Mouse (Mus musculus) frontal cortex, adult (tissue): ENCODE measurements at regions not wholly inside any gene's neighbourhood (a gene's known extent, or its start where the extent isn't known, plus 50 kb on each side); places are given as distances from the start of the nearest gene placed in this dataset.
A peak's percentile ranks its signal among the peaks of the same experiment; 100 is the strongest.

Experiments
- ATAC-seq: cut with Nextera tagmentation; 2 replicates; pipeline ENCODE4 v1.9.2; 2017; ENCODE audit warnings: mild to moderate bottlenecking, moderate library complexity, mixed read lengths; ENCODE audit not compliant: low TSS enrichment

DNA sequence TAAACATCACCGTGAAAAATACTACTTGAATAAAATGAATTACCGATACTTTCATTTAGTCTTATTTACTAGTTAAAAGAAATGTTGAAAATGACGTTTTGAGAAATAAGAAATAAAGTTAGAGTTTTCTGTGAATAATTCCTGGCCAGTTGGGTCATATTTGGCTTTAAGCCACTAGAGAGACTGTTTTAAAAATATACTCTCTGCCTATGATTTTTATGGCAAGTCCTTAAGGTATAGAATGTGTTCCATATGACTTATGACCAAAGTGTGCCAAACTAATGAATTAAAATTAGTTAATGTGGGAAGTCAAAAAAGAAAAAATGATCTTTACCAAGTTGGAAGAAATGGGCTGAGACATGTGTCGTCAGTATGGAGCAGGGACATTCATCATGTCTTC lies 354.2 kb upstream of the Col3a1 start:
- ATAC-seq: no peak

DNA sequence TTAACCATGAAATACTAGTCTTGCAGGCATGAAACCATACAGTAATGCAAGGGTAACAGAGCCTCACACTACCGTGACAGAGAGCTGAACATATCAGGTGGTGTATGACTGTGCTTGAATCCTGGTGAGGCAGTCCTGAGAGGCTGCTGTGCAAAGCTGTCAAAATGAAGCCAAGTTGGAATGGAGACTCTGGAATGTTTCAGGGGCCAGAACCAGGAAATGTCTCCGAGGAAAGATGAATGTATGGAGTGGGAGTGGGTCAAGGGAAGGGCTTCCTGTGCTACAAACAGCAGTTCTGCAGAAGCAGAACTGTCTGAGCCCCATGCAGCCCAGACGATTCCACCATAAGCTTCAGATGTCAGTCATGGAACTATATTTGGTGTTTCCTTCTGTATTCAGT lies 324.2 kb upstream of the Col3a1 start:
- ATAC-seq: no peak

DNA sequence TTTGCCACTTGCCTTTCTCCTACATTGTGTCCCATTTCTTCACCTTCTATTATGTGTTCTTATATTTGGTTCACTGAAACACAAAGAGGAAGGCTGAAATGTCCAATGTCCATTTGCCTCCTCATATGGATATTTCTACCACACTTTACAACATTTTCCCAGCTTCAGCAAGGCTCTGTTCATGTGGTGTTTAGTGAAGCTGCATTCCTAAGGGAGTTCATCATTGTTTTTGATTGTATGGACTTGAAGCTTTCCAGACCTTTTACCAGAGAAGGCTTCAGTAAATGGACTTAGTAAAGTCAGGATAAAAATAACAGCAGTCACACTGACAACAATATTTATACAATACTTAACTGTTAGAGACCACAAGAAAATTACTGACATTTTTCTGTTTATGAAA lies 290.8 kb upstream of the Col3a1 start:
- no peak for ATAC-seq

DNA sequence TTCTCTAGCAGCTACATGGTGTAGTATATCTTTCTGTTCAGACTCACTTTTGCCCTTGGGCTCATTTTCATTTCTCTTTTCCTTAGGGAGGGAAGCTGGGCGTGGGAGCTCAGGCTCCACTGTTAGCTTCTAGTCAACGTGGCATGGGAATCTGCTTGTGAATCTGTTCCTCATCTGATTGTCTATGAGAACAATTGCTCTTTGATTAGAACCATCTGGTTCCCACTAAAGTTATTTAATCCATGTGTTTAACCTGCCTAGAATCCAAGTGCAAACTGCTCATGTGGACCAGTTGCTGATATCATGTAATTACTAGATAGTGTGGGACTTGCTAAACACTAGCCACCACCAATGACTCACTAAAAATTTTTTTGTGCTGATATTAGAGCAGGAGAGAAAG lies 290.1 kb upstream of the Col3a1 start:
- ATAC-seq: no peak

DNA sequence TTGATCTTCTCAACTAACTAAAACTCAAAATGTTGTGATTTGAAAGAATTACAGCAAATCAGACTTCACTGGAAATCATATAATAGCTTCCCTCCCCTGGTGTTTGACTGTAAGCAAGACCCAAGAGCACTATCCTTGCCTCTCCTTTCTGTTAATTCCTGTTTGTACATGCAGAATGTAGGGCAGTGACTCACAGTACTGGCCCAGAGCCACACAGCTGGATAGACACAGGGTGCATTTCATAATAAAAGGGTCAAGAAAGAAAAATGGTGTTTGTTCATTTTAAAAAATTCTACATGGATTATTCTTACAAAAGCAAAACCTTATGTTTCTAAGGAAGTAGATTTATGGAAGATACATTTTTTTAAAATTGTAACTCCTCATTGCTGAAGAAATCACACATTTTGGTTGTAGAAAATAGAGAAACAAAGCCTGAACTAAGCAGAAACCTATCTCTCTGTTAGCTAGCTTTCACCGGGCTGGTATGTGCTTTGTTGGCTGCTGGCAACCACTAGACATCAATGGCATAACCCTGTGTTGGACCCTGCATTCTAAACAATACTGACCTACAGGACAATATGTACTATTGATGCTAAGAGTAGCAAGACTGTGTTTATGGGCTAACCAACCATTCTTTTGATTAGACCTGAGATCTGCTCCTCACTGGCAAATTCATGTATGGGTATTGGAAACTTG lies 289.0 kb upstream of the Col3a1 start:
- no peak for ATAC-seq

DNA sequence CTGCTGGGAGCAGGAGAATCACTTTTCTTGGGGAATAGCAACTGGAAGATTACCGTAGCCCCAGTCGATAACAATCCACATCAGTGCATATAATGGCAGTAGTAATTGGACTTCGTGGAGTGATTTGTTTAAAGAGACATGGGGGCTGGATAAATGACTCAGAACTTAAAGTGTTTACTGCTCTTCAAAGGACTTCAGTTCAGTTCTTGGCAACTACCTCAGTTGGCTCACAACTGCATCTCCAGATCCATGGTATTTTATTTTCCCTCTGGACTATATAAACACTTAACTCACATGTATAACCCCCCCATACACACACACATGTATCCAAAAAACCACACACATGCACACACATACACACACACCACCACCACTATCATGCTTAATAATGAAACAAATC lies 288.0 kb upstream of the Col3a1 start:
- no peak for ATAC-seq

DNA sequence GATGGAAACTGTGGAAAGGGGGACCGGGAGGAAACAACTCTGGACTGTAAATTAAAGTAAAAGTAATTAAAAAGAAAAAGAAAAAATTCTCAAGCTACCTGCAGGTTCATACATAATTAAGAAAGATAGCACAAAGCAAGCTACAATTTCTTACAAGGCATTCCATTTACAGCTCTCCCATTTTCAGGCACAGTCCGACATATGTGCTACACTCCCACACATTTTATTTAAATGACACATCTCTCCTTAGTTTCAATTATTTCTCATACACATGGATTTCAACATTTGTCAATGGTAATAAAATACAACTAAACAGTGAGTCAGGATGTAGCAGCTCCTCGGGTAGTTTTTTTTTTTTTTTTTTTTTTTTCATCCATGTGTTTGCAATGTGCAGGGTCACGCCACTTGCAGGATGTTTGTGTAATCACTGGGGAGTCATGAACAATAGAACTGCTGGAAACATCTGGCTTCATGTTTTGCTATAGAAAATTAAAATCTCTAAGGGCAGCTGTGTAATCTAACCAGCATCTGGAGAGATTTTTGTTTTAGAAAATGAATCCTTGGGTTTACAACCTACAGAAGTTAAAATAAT lies 279.8 kb upstream of the Col3a1 start:
- peak; percentile 97 for ATAC-seq

DNA sequence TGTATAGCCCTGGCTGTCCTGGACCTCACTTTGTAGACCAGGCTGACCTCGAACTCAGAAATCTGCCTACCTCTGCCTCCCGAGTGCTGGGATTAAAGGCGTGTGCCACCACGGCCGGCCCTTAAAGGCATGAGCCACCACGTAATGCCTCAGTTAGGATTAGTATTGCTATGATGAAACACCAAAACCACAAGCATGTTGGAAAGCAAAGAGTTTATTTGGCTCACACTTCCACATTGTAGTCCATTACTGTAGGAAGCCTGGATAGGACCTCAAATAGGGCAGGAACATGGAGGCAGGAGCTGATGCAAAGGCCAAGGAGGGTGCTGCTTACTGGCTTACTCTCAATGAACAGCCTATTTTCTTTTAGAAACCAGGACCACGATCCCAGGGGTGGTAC lies 278.0 kb upstream of the Col3a1 start:
- ATAC-seq: no peak

DNA sequence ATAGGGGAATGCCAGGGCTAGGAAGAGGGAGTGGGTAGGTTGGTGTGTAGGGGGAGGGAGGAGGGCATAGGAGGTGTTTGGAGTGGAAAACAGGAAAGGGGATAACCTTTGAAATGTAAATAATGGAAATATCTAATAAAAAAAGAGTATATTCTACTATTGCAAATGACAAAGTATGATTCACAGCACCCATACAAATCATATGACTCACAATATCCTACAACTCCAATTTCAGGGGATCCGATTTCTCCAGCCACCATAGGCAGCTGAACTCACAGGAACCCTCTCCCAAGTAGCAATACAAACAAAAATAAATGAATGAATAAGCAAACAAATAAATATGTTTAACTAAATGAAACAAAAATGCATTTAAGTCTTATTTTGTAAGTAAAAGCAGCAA lies 270.0 kb upstream of the Col3a1 start:
- ATAC-seq: no peak

DNA sequence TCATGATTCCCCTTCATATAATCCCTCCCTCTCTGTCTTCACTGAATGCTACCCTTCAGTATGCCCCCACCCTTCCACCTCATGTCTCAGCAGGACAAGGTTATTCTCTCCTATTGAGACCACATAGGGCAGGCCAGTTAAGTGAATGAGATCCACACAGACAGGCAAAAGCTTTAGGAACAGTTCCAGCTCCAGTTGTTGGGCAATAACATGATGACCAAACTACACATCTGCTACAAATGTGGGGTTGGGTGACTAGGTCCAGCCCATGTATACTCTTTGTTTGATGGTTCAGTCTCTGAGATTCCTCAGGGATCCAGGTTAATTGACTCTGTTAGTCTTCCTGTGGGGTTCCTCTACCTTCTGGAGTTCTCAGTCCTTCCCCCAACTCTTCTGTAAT lies 269.5 kb upstream of the Col3a1 start:
- no peak for ATAC-seq

DNA sequence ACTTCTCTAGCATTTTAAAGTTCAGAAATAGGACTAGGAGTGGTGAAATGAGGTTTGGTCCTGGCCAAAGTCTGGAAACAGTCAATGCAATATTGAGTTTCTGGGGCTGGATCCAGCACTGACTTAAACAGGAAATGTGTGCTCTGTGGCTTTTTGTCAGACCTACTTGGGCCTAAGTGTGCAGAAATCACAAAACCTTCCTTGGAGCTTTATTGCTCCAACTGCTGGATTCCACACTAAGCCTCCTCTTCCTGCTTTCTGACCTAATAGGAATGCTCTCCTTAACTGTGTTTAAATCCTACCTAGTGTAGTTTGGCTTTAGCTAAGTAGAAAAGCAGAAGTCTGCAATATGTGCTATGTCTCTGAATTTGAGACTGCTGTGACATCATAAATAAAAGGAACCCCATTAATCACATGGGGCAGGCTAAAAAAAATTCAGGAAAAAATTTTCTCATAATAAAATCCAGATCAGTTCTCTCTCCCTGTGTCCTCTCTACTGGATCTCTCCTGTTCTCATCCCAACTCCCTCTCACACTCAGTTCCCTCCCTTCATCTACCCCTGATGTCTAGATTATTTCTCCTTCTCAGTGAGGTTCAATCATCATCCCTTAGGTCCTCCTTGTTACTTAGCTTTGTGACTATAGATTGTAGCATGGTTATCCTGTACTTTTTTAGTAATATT lies 268.0 kb upstream of the Col3a1 start:
- ATAC-seq: no peak

DNA sequence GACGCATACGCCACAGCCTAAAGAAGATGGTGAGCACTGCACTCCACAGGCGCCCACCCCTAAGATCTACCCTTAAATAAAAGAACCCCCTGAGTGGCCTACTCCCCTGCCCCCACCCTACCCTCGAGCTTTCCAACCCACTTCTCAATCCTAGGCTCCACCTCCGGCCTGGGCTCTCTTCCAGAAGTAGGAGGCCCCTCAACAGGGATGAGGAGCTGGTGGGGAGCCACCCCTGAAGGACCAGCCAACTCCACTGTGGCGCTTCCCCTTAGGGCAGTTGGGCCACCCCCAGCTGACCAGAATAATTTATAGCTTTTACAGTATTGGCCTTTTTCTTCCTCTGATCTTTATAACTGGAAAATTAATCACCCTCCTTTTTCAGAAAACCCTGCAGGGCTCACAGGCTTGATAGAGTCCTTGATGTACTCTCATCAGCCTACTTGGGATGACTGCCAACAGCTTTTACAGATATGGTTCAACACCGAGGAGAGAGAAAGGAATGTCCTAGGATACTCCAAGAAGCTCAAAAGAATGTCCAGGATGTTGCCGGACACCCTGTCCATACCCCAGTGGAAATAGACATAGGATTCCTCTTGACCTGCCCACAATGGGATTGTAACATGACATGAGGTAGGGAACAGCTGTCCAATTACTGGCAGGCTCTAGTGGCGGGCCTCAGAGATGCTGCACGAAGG lies 220.3 kb upstream of the Col3a1 start:
- ATAC-seq: no peak

DNA sequence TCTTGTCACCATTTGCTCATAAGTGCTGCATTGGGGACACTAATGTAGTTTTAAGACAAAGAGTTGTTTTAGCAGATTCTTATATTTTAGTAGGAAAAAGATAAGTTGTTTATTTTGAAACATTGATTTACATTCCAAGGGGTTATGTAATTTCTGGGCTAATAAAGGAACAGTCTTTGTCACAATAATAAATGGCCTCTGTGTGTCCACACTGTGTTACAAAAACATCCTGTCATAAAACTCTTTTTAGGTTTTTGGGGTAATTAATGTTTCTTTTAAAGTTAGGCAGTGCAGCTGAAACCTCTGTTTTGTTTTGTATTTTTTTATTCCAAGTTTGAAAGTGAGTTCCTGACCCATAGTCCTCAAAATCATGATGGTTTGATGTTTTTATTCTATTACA lies 210.4 kb upstream of the Col3a1 start:
- ATAC-seq: no peak

DNA sequence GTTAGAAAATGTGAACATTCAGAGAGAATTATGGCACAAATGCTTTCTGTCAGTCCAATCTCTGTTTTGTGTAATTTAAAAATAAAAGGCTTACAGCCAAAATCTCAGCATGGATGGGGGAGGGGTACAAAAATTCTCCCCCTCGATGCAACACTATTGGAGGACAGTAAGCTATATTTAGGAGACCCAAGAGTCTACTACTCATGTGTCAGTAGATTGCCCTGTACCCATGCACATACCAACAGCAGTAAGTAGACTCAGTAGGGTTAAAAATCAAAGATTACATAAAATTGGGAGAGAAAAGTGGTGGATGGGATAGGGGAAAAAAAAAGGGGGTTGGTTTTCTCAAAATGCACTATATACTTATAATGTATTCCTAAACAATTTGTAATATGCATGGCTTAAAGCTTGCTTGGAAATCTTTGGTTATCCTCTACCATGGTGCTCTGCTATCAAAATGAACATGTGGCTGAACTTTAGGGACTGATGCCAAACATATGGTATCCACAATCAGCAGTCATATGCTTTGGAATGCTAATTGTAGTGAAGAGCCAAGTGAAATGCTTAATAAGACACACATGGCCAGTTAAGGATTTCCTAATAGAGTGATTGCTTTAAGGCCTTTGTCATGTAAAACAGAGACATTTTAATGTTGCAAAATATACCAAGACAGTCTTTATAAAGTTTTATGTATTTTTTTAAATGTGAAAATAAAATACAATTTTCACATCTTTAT lies 194.8 kb upstream of the Col3a1 start:
- ATAC-seq: no peak

DNA sequence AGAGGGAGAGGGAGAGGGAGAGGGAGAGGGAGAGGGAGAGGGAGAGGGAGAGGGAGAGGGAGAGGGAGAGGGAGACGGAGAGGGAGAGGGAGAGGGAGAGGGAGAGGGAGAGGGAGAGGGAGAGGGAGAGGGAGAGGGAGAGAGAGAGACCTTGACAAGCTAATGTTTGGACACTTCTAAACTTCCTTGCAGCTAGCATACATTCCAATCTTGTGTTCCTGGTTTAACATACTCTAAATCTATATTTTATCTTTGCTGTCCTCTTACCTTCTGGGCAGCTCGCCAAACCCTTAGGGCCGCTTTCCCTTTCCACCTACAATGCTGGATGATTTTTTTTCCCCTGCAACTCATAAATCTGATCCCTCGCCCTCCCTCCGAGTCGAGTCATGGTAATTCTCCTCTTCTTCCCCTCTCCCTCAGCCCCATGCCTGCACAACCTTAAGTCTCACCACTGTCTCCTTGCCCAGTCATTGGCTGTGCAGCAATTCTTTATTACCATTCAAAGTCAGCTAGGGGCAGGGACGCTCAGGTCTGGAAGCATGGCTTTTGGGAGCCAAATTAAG lies 176.1 kb upstream of the Col3a1 start:
- ATAC-seq: no peak

DNA sequence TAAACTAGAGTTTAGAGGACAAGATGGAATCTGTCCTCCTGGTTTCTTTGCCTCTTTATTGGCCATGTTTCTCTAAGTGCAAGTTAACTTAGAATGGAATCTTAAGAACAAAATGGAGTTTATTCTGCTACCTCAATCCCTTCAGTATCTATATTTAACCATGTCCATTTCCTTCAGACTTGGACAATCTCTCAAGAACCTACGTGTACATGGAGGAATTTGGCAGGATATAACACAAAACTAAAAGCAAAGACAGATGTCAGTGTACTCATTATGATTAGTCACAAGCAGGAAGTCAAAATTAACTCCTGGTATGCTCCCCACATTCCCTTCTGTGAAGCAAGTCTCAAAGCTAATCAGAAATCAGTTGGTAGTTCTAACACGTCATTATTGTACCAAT lies 164.3 kb upstream of the Col3a1 start:
- ATAC-seq: peak; percentile 55

DNA sequence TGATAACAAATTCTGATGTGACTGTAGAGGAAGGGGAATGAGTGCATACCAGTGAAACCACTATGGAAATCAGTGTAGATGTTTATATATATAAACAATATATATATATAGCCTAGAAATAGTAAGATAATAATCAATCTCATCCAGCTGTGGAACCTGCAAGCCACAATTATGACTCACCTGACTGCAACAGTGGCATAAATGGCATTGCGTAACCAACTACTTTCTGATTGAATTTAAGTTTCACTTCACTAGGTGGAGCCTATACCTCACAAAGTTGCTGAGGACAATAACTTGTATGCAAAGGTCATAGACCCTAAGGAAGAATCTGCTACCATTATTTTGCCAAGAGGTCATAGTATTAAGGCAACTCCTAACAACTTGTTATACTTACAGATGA lies 129.7 kb upstream of the Col3a1 start:
- ATAC-seq: no peak

DNA sequence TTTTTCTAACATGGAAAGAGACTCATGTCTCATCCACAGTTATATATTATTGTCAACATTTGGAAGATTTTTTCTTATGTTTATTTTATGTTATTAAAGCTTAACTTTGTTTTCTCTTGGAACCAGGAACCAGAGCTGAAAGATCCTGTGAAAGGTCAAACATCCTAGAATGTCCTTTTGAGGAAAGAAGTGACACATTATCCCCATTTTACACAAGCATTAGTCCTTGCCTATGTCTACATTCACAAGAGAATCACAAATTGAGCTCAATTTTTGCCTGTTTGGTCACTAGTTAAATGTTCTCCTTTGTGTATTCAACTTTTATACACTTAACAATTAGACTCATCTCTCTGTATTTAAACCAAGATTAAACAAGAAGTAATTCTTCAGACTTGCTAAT lies 126.0 kb upstream of the Col3a1 start:
- no peak for ATAC-seq

DNA sequence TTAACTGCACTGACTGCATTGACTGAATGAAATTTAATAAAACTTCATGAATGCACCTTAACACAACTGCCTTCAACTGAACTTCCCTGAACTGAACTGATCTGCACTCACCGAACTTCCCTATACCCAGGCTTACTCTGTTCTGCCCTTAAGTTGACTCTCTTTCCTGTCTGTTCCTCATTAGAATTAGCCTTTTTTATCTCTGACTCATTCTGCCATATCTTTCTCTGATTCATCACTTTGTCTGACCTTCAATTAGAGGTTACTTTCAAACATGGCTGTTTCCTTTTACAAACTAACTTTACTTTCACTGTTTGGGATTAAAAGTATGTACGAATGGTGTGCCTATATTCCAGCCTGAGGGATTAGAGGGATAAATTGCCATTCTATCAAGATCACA lies 103.4 kb upstream of the Col3a1 start:
- no peak for ATAC-seq

DNA sequence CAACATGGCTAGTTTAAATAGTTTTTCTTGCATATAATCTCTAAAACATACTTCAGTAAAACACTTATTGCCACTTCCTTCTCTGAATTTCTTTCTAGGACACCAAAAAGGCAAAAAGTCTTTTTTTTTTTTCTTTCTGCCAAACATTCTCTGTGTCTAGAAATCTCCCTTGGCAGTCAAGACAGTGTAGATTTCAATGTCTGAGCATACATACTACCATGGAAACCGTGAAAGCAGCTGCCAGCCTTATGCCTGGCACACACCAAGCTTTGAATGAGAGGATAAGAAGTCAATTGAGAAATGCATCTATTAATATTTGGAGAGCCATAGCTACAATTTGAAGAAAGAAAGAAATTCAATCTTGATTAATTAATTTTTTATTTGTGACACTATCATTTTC lies 95.1 kb upstream of the Col3a1 start:
- peak; percentile 82 for ATAC-seq
